Mouse (Mus musculus) lung, embryonic 14.5 days (tissue): ENCODE results near the gene Armc6. TPM values are rescaled to one million over a fixed set of nuclear protein-coding genes. Genes with fewer than 3 reads are reported as not detected.
A peak's percentile ranks its signal among the peaks of the same experiment; 100 is the strongest.

Source experiments
- ATAC-seq: fragments of 200-750 bp; cut with Nextera tagmentation; 2 replicates; pipeline ENCODE4 v1.8.0; 2017; ENCODE audit warnings: mild to moderate bottlenecking, moderate TSS enrichment, moderate library complexity; ENCODE audit not compliant: insufficient read depth
- DNase-seq: peaks from one replicate; pipeline ENCODE4 v3.0.0-alpha.2; 2015
- H3K27ac ChIP-seq: fragments of 300-500 bp; sonication (generic); 2 replicates; pipeline ENCODE4 v1.5.1; 2014; ENCODE audit warnings: low read depth, mild to moderate bottlenecking, moderate library complexity
- H3K27me3 ChIP-seq: fragments of 300-500 bp; sonication (generic); 2 replicates; pipeline ENCODE4 v1.6.1; 2014; ENCODE audit warnings: low read length, control low read depth; ENCODE audit not compliant: insufficient read depth
- H3K36me3 ChIP-seq: fragments of 300-500 bp; sonication (generic); 2 replicates; pipeline ENCODE4 v1.6.1; 2014; ENCODE audit warnings: control low read depth; ENCODE audit not compliant: insufficient read depth
- H3K4me1 ChIP-seq: fragments of 300-500 bp; sonication (generic); 2 replicates; pipeline ENCODE4 v1.6.1; 2014; ENCODE audit warnings: antibody characterized with exemption, control low read depth; ENCODE audit not compliant: insufficient read depth
- H3K4me2 ChIP-seq: fragments of 300-500 bp; sonication (generic); 2 replicates; pipeline ENCODE4 v1.6.1; 2014; ENCODE audit warnings: mild to moderate bottlenecking
- H3K4me3 ChIP-seq: fragments of 300-500 bp; sonication (generic); 2 replicates; pipeline ENCODE4 v1.5.1; 2014; ENCODE audit warnings: low read depth, low read length
- H3K9ac ChIP-seq: fragments of 300-500 bp; sonication (generic); 2 replicates; pipeline ENCODE4 v1.6.1; 2014
- H3K9me3 ChIP-seq: fragments of 300-500 bp; sonication (generic); 2 replicates; pipeline ENCODE4 v1.6.1; 2016; ENCODE audit warnings: low read depth, low read length, control low read depth
- CTCF ChIP-seq: IDR thresholded peaks from 2 replicates; pipeline ENCODE4 v1.5.1; 2016; ENCODE audit warnings: antibody characterized with exemption, low read depth
- WGBS: fragments of 180-500 bp; shearing (Covaris S2); extraction: QIAGEN DNeasy Blood & Tissue Kit; methylation state at CpG from one replicate; pipeline ENCODE4 v1.1.7; 2014; 5-methylcytosine and 5-hydroxymethylcytosine counted together
- polyA plus RNA-seq: library from polyadenylated mRNA; unstranded; fragments of >200 nt; fragmentation: Nextera tagmentation; extraction: Ambion mirVana; gene quantifications from 2 replicates; pipeline ENCODE4 v1.2.1, GENCODE M21; 2014

The Armc6 gene
- polyA plus RNA-seq, 1 experiment from 2014 or later: 28.6 TPM

DNA sequence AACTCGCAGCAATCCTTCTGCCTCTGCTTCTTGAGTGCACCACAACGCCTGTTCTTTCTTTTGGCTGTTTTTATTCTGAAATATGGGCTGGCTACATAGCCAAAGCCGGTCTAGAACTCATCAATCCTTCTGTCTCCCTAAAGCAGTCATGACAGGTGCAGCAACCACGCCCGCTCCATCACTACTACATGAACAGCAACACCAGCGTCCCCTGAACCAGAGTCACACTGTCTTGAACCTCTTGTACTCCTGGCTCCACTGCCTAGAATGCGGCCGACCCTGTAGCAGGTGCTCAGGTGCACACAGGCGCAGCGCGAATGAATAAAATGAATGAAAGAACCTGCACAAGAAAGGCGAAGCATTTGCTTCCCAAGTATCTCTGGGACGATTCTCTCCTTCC is 660 bp downstream of the Armc6 start:
- peak overlapping the region; percentile 82 for H3K9ac ChIP-seq
- H3K4me3 ChIP-seq: peak overlapping the region; percentile 79
- H3K27ac ChIP-seq: peak overlapping the region; percentile 94; the same call in 1 of the 2 replicates
- H3K27me3 ChIP-seq: no peaks in the 10 kb centered on the region
- no peak for TF ChIP-seq CTCF
- no peaks in the 10 kb centered on the region for H3K9me3 ChIP-seq
- DNase-seq (no peak), ATAC-seq (peak; percentile 10; the same call in 1 of the 2 replicates)
- 4% methylated on average over 13 of the region's 13 CpGs for WGBS
- H3K4me2 ChIP-seq: peak overlapping the region; percentile 96
- peaks cover 43% of the 10 kb centered on the region for H3K36me3 ChIP-seq
- peaks cover 14% of the 10 kb centered on the region; the same call in 1 of the 2 replicates for H3K4me1 ChIP-seq

DNA sequence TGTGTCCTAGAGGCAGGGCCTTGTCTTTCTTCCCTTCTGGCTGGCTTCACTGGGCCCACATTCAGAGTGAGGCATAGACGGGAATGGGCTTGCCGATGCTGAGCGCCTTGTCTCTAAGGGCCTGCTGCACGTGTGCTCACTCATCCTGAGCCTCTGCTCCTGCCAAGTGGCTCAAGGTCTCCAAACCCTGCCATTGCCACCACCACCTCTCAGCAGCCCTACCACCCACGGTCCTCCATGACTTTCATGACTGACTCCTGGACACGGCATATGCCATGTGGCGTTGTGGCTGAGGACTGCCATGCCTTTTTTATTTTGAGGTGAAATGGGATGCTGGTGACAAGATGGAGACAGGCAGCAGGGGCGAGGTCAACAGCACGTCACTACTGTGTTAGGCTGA is 3.4 kb downstream of the Armc6 start:
- Histone ChIP-seq H3K36me3 (peaks cover 28% of the 10 kb centered on the region), H3K9ac (no peak overlapping the region), H3K4me3 (no peak overlapping the region), H3K4me1 (peaks cover 13% of the 10 kb centered on the region; the same call in 1 of the 2 replicates), H3K4me2 (no peak overlapping the region), H3K27ac (no peak overlapping the region), H3K9me3 (no peaks in the 10 kb centered on the region), H3K27me3 (no peaks in the 10 kb centered on the region)
- WGBS: 92% methylated on average over 9 of the region's 9 CpGs
- DNase-seq (no peak), ATAC-seq (no peak)
- no peak for TF ChIP-seq CTCF

DNA sequence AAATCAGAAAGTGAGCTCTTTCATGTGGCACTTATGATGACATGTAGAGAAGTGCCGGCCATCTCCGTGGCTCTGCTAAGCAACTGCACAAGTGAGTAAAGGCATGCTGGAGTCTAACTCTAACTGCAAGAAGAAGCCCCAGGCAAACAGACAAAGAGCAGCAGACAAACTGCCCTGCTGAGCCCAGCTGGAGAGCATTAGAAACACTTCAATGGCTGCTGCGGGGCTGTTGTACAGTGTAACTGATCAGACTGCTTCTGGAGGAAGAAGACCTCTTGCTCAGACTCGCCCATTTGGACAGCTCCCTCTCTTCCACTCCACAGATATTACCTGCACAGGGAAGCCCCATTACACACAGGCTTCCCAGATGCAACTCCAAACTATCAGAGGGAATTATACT is 6.3 kb downstream of the Armc6 start:
- ATAC-seq (no peak), DNase-seq (no peak)
- H3K27ac ChIP-seq: no peak overlapping the region
- H3K27me3 ChIP-seq: no peaks in the 10 kb centered on the region
- WGBS: 73% methylated on average over 4 of the region's 4 CpGs
- no peaks in the 10 kb centered on the region for H3K9me3 ChIP-seq
- peaks cover 3% of the 10 kb centered on the region; the same call in 1 of the 2 replicates for H3K4me1 ChIP-seq
- no peak for TF ChIP-seq CTCF
- H3K4me3 ChIP-seq: no peak overlapping the region
- H3K9ac ChIP-seq: no peak overlapping the region
- peaks cover 48% of the 10 kb centered on the region for H3K36me3 ChIP-seq
- H3K4me2 ChIP-seq: no peak overlapping the region

DNA sequence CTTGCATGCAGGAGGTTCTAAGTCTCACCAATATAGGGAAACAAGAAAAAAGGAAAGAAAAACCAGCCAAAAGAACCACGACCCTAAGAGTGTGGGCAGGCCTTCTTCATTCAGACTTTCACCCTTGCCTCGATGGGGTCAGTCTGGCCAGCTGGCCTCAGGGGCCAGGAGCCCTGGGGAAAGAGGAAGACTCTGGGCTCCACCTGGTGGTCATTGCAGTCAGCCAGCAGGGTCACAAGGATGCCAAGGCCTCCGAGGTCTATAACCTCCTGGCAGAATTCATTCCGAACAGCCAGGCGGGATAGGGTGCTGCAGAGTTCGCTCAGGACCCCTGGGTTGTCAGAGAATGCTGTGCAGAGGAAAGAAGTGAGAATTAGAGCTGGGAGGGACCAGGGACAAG is 10.9 kb downstream of the Armc6 start:
- peaks cover 41% of the 10 kb centered on the region; the same call in 1 of the 2 replicates for H3K36me3 ChIP-seq
- H3K27ac ChIP-seq: no peak overlapping the region
- H3K27me3 ChIP-seq: no peaks in the 10 kb centered on the region
- no peaks in the 10 kb centered on the region for H3K9me3 ChIP-seq
- ATAC-seq (no peak), DNase-seq (peak; percentile 36)
- WGBS: 48% methylated on average over 6 of the region's 6 CpGs
- no peak overlapping the region for H3K9ac ChIP-seq
- no peaks in the 10 kb centered on the region for H3K4me1 ChIP-seq
- H3K4me3 ChIP-seq: no peak overlapping the region
- no peak overlapping the region for H3K4me2 ChIP-seq
- peak; percentile 67 for TF ChIP-seq CTCF

DNA sequence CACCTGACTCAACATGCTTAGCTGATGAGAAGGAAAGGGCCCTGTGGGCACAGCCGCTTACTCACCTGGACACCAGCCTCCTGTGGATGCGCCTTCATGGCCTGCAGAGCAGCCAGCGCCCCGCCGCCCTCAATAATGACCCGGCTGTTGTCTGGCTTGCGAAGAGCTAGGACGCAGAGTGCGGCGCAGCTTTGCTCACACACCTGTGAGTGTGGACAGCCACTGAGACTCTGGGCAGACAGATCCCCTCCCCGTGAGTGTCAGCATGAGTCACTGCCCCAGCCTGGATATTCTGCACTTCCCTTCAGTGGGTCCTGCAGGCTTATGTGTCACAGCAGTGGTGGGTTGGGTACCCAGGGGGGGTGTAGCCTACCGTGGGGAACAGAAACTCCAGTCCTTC is 12.2 kb downstream of the Armc6 start:
- no peak for TF ChIP-seq CTCF
- no peak overlapping the region for H3K27ac ChIP-seq
- no peak for DNase-seq
- H3K9me3 ChIP-seq: no peaks in the 10 kb centered on the region
- H3K9ac ChIP-seq: no peak overlapping the region
- H3K36me3 ChIP-seq: peaks cover 37% of the 10 kb centered on the region; the same call in 1 of the 2 replicates
- no peak for ATAC-seq
- WGBS: 89% methylated on average over 12 of the region's 12 CpGs
- no peak overlapping the region for H3K4me3 ChIP-seq
- H3K27me3 ChIP-seq: no peaks in the 10 kb centered on the region
- no peak overlapping the region for H3K4me2 ChIP-seq
- H3K4me1 ChIP-seq: no peaks in the 10 kb centered on the region

DNA sequence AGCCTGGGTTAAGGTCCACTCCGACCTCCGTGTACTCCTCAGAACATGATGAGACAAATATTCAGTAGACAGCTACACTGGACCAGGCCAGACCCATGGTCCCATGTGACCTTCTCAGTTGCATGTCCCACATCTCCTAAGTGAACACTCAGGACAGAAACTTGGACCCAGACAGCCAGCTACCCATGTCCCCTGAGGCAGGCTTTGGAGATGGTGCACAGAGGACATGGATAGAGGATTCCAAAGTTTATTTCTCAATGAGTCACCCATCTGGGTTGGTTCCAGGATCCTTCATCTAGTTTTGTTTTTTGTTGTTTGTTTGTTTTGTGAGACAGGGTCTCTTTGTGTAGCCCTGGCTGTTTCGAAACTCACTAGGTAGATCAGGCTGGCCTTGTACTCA is 13.4 kb downstream of the Armc6 start:
- TF ChIP-seq CTCF: no peak
- Histone ChIP-seq H3K27ac (no peak overlapping the region), H3K27me3 (no peaks in the 10 kb centered on the region), H3K4me2 (no peak overlapping the region), H3K4me1 (no peaks in the 10 kb centered on the region), H3K36me3 (peaks cover 33% of the 10 kb centered on the region; the same call in 1 of the 2 replicates), H3K4me3 (no peak overlapping the region), H3K9ac (no peak overlapping the region), H3K9me3 (no peaks in the 10 kb centered on the region)
- DNase-seq (no peak), ATAC-seq (no peak)
- 95% methylated on average over 3 of the region's 3 CpGs for WGBS

DNA sequence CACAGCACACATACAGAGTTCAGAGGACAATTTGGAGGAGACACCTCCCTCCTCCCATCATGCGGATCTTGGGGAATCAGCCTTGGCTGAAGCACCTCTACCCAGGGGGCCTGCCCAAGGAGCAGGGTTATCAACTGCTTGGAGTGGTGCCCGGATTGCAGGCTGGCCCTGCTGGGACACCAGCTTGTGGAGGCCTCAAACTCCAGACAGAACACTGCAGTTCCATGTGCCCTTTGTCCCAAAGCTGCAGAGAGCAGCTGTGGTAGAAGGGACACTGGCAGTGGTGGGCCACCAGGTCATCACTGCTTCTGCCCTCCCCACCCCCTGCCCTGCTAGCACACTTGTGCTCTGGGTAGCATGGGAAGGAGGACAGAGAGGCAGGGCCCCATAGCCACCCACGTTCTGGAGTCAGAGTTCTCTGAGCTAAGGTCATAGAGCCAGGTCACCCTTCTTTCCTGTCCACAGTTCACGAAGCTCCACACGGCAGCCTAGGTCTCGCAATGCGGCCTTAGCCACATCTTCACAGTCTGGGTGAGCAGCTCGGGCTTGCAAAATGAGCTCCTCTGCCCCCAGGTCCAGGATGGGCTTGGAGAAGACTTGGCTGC is 13.9 kb downstream of the Armc6 start:
- ATAC-seq (no peak), DNase-seq (no peak)
- Histone ChIP-seq H3K9ac (no peak overlapping the region), H3K9me3 (no peaks in the 10 kb centered on the region), H3K4me1 (no peaks in the 10 kb centered on the region), H3K4me3 (no peak overlapping the region), H3K27me3 (no peaks in the 10 kb centered on the region), H3K4me2 (no peak overlapping the region), H3K36me3 (peaks cover 28% of the 10 kb centered on the region; the same call in 1 of the 2 replicates), H3K27ac (no peak overlapping the region)
- 63% methylated on average over 8 of the region's 8 CpGs for WGBS
- TF ChIP-seq CTCF: no peak
